Mouse (Mus musculus) cortical plate, adult 2 months (tissue): ENCODE results near the gene 2210011C24Rik.

ENCODE experiments used
- CTCF ChIP-seq: fragments of 200-500 bp; IDR thresholded peaks from 2 replicates; pipeline ENCODE4 v1.5.1; 2011; ENCODE audit warnings: mild to moderate bottlenecking, control low read depth, low read length; ENCODE audit not compliant: insufficient read depth; ENCODE audit errors: extremely low read depth
- POLR2A ChIP-seq: fragments of 200-500 bp; IDR thresholded peaks from 2 replicates; pipeline ENCODE4 v1.6.1; 2011; ENCODE audit warnings: mild to moderate bottlenecking, low read length, control low read depth; ENCODE audit not compliant: insufficient read depth; ENCODE audit errors: extremely low read depth

DNA sequence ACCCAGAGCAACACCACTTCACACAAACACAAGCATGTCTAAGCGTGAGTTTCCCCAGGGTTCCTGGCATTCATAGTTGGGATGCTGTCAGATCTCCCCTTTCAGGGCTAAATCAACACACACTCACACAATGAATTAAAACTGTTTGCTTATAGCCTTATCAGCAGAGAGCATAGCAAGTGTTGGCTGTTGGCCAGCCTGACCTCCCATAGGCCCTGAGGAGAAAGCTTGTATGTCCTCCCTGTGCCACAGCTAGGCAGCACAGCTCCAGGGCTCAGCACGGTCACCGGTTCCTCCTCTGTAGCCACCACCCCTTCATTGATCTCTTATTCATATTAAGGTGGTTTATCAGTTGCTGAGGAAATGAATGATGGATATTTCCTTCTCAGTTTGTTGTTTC is 40.8 kb upstream of the 2210011C24Rik start:
- TF ChIP-seq CTCF: no peak
- no peak for TF ChIP-seq POLR2A
